Mouse (Mus musculus): ENCODE measurements around the gene Ms4a3.

DNA sequence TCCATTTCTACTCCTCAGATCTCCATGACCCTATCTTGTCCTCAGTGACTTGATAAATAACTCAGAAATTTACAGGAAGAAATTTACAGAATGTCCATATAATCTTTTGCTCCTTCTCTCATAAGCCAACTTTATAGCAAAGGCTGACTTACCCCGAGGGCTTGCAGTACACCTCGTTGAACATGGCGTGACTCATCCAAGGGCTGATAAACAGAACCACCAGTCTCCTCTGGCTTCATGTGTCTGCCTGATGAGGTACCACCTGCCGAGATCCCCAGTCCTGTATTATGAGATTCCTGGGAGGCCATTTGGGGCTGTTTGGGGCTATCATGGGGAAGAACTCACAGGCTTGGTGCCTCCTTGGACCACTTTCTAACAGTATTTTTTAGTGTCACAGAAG, 1.6 kb downstream of the Ms4a3 start:
- TF ChIP-seq TAL1 (conservative IDR thresholded peaks at IDR 0.05; ENCODE audit: low read depth, low read length) (no peak), CTCF (IDR thresholded peaks at IDR 0.05; ENCODE audit: low read depth, low read length) (no peak)

All from G1E (cell line).